Mouse (Mus musculus) lung, postnatal 0 days (tissue): ENCODE measurements at regions not wholly inside any gene's neighbourhood (a gene's known extent, or its start where the extent isn't known, plus 50 kb on each side); places are given as distances from the start of the nearest gene placed in this dataset.

Experiments
- CTCF ChIP-seq: IDR thresholded peaks from 2 replicates; pipeline ENCODE4 v1.5.1; 2016; ENCODE audit warnings: antibody characterized with exemption, mild to moderate bottlenecking
- EP300 ChIP-seq: IDR thresholded peaks from 2 replicates; pipeline ENCODE4 v1.6.1; 2016; ENCODE audit warnings: antibody characterized with exemption, mild to moderate bottlenecking, control low read depth

- TF ChIP-seq CTCF (no peak), EP300 (no peak)
These were observed 278.2 kb upstream of the Nrsn1 start for GRCm38 (mm10) chr13:25548551-25548950.
